Comparison of ENCODE assay signal across 11 mouse cellular contexts in genomic region chr14:101586096-101586495, GRCm38 (mm10). TPM values are rescaled to one million over a fixed set of nuclear protein-coding genes. Genes with fewer than 3 reads are reported as not detected.
DNase-seq lines count a peak whose midpoint lies in the region; ATAC-seq and TF ChIP-seq lines count a peak whose summit lies in the region.
"Had no signal": no experiment of that assay in that cellular context is flagged by ENCODE, and none has a peak within 500 bp of the region (broad histone marks: within the 10 kb centered on the region; RNA-seq: fewer than 3 reads in every experiment).

No protein-coding gene starts in this region.

- peak; percentile 46 to 52 for DNase-seq in heart, adult 18-20 months
- no peak for DNase-seq in heart, adult 9 months (ENCODE audit: low spot score in 2 of 2)
- DNase-seq in adrenal gland, adult 8-10 months = peak; percentile 57
- peak; percentile 23 for DNase-seq in cerebellum, adult 8-10 months
- DNase-seq in kidney, adult 9 months = peak; percentile 49
- no peak for DNase-seq in ovary, adult 18-20 months (ENCODE audit: low spot score)
- DNase-seq in urinary bladder, adult 2 months (ENCODE audit: low spot score) = no peak
- DNase-seq: lung, postnatal 14 days had no signal

- H3K27ac ChIP-seq in intestine, postnatal 0 days (ENCODE audit: low read depth, low read length) = no peak overlapping the region

- no peak for TF ChIP-seq CTCF in intestine, postnatal 0 days (IDR thresholded peaks at IDR 0.05; ENCODE audit: low read depth)

- no peak overlapping the region for H3K4me3 ChIP-seq in intestine, postnatal 0 days (ENCODE audit: low read depth, low read length)
- H3K4me3 ChIP-seq: myocyte had no signal

- no peaks in the 10 kb centered on the region for H3K4me1 ChIP-seq in intestine, postnatal 0 days (replicated peaks; ENCODE audit: control insufficient read depth, insufficient read depth, low read length)

- H3K27me3 ChIP-seq in intestine, postnatal 0 days (replicated peaks; ENCODE audit: control insufficient read depth, insufficient read depth, low read length) = no peaks in the 10 kb centered on the region
- H3K27me3 ChIP-seq: CH12.LX had no signal

- no peak for ATAC-seq in intestine, postnatal 0 days

- no peaks in the 10 kb centered on the region for H3K36me3 ChIP-seq in intestine, postnatal 0 days (ENCODE audit: control insufficient read depth, insufficient read depth)

- H3K9me3 ChIP-seq in intestine, postnatal 0 days (ENCODE audit: control insufficient read depth) = no peaks in the 10 kb centered on the region

- H3K9ac ChIP-seq in intestine, postnatal 0 days (ENCODE audit: low read depth, low read length) = no peak overlapping the region

- WGBS in intestine, postnatal 0 days = 60% methylated on average over 7 of the region's 7 CpGs

- no peak overlapping the region for H3K4me2 ChIP-seq in intestine, postnatal 0 days (replicated peaks; ENCODE audit: low read depth)

RNA-seq across cellular contexts. Expression of gene Tbc1d4, which starts 22.9 kb away (rescaled TPM):
- total RNA-seq in heart, adult 18-20 months (2021) = 100 to 1,000 TPM in 1 of 2 experiments, 10 to 100 TPM in 1; 89.3 to 105 TPM
- 10 to 100 TPM; 48.0 to 83.2 (median 63.8) TPM for total RNA-seq in adrenal gland, adult 8-10 months (2022)
- polyA plus RNA-seq in intestine, postnatal 0 days (2015; fragmentation: Nextera tagmentation; extraction: Ambion mirVana) = 4.1 and 4.3 TPM in 2 replicates
- 9.2 and 9.5 TPM in 2 replicates for polyA plus RNA-seq in urinary bladder, adult 2 months (2012; rRNA removed)

RNA-seq across cellular contexts. Expression of gene Commd6, which starts 54.4 kb away (rescaled TPM):
- 10 to 100 TPM; 34.6 to 35.5 TPM for total RNA-seq in heart, adult 18-20 months (2021)
- 100 to 1,000 TPM in 1 of 4 experiments, 10 to 100 TPM in 3; 76.0 to 102 (median 93.9) TPM for total RNA-seq in adrenal gland, adult 8-10 months (2022)
- 186 and 196 TPM in 2 replicates for polyA plus RNA-seq in intestine, postnatal 0 days (2015; fragmentation: Nextera tagmentation; extraction: Ambion mirVana)
- polyA plus RNA-seq in urinary bladder, adult 2 months (2012; rRNA removed) = 48.4 and 65.1 TPM in 2 replicates

Comparison
In these comparisons a context has a peak if more than half of its experiments do, and no peak if none do; other contexts are left out.
1. DNase-seq: peak in heart, adult 18-20 months (2 of 2), adrenal gland, adult 8-10 months (single experiment), cerebellum, adult 8-10 months (single experiment) and kidney, adult 9 months (single experiment); none in heart, adult 9 months (0 of 2), ovary, adult 18-20 months (single experiment) and urinary bladder, adult 2 months (single experiment).